Mouse (Mus musculus): ENCODE measurements at regions not wholly inside any gene's neighbourhood (a gene's known extent, or its start where the extent isn't known, plus 50 kb on each side); places are given as distances from the start of the nearest gene placed in this dataset.
A peak's percentile ranks its signal among the peaks of the same experiment; 100 is the strongest.

- 9% methylated on average over 16 of the region's 16 CpGs for WGBS
- Histone ChIP-seq H3K4me1 (ENCODE audit: control insufficient read depth, insufficient read depth, low read length) (no peaks in the 10 kb centered on the region), H3K4me3 (replicated peaks; ENCODE audit: extremely low read depth, low read depth, low read length) (no peak overlapping the region)
- TF ChIP-seq POLR2A (IDR thresholded peaks at IDR 0.05; ENCODE audit: borderline replicate concordance, extremely low read depth, low read depth, low read length) (no peak), CTCF (IDR thresholded peaks at IDR 0.05; ENCODE audit: insufficient read depth, low read length) (peak; percentile 89)
- DNase-seq: peak; percentile 63
Observed at GRCm38 (mm10) chr10:66814565-66815201, 281.2 kb upstream of the Jmjd1c start.

GRCm38 (mm10) chr10:66815951-66816350, 280.0 kb upstream of the Jmjd1c start:
- 65% methylated on average over 4 of the region's 4 CpGs for WGBS
- H3K4me1 ChIP-seq (ENCODE audit: control insufficient read depth, insufficient read depth, low read length): no peaks in the 10 kb centered on the region
- no peak for TF ChIP-seq CTCF (IDR thresholded peaks at IDR 0.05; ENCODE audit: insufficient read depth, low read length)
- no peak for DNase-seq
- no peak overlapping the region for H3K4me3 ChIP-seq (replicated peaks; ENCODE audit: extremely low read depth, low read depth, low read length)

GRCm38 (mm10) chr10:66816776-66817175, 279.1 kb upstream of the Jmjd1c start:
- WGBS: 85% methylated on average over 13 of the region's 13 CpGs
- no peak for TF ChIP-seq CTCF (IDR thresholded peaks at IDR 0.05; ENCODE audit: insufficient read depth, low read length)
- TF ChIP-seq POLR2A (IDR thresholded peaks at IDR 0.05; ENCODE audit: borderline replicate concordance, extremely low read depth, low read depth, low read length): no peak
- DNase-seq: no peak
- no peaks in the 10 kb centered on the region for H3K4me1 ChIP-seq (ENCODE audit: control insufficient read depth, insufficient read depth, low read length)
- H3K4me3 ChIP-seq (replicated peaks; ENCODE audit: extremely low read depth, low read depth, low read length): no peak overlapping the region

GRCm38 (mm10) chr10:66817876-66818275, 278.0 kb upstream of the Jmjd1c start:
- 66% methylated on average over 7 of the region's 7 CpGs for WGBS
- no peak for DNase-seq
- no peak for TF ChIP-seq CTCF (IDR thresholded peaks at IDR 0.05; ENCODE audit: insufficient read depth, low read length)
- Histone ChIP-seq H3K4me3 (replicated peaks; ENCODE audit: extremely low read depth, low read depth, low read length) (no peak overlapping the region), H3K4me1 (ENCODE audit: control insufficient read depth, insufficient read depth, low read length) (no peaks in the 10 kb centered on the region)

GRCm38 (mm10) chr10:66819517-66819916, 276.4 kb upstream of the Jmjd1c start:
- H3K4me1 ChIP-seq (ENCODE audit: control insufficient read depth, insufficient read depth, low read length): no peaks in the 10 kb centered on the region
- WGBS: 85% methylated on average over 8 of the region's 8 CpGs
- H3K4me3 ChIP-seq (replicated peaks; ENCODE audit: extremely low read depth, low read depth, low read length): no peak overlapping the region
- no peak for DNase-seq
- TF ChIP-seq POLR2A (IDR thresholded peaks at IDR 0.05; ENCODE audit: borderline replicate concordance, extremely low read depth, low read depth, low read length): no peak
- TF ChIP-seq CTCF (IDR thresholded peaks at IDR 0.05; ENCODE audit: insufficient read depth, low read length): no peak

GRCm38 (mm10) chr10:66825737-66826136, 270.2 kb upstream of the Jmjd1c start:
- no peak for TF ChIP-seq CTCF (IDR thresholded peaks at IDR 0.05; ENCODE audit: insufficient read depth, low read length)
- no peak for TF ChIP-seq POLR2A (IDR thresholded peaks at IDR 0.05; ENCODE audit: borderline replicate concordance, extremely low read depth, low read depth, low read length)
- Histone ChIP-seq H3K4me3 (replicated peaks; ENCODE audit: extremely low read depth, low read depth, low read length) (no peak overlapping the region), H3K4me1 (ENCODE audit: control insufficient read depth, insufficient read depth, low read length) (no peaks in the 10 kb centered on the region)
- WGBS: 85% methylated on average over 3 of the region's 3 CpGs
- DNase-seq: no peak

- no peak for DNase-seq
- Histone ChIP-seq H3K4me1 (ENCODE audit: control insufficient read depth, insufficient read depth, low read length) (no peaks in the 10 kb centered on the region), H3K4me3 (replicated peaks; ENCODE audit: extremely low read depth, low read depth, low read length) (no peak overlapping the region)
- 82% methylated on average over 3 of the region's 3 CpGs for WGBS
- TF ChIP-seq CTCF (IDR thresholded peaks at IDR 0.05; ENCODE audit: insufficient read depth, low read length): no peak
- TF ChIP-seq POLR2A (IDR thresholded peaks at IDR 0.05; ENCODE audit: borderline replicate concordance, extremely low read depth, low read depth, low read length): no peak
Observed at GRCm38 (mm10) chr10:66826327-66826726, 269.6 kb upstream of the Jmjd1c start.

GRCm38 (mm10) chr10:66834974-66835373, 261.0 kb upstream of the Jmjd1c start:
- Histone ChIP-seq H3K4me1 (ENCODE audit: control insufficient read depth, insufficient read depth, low read length) (no peaks in the 10 kb centered on the region), H3K4me3 (replicated peaks; ENCODE audit: extremely low read depth, low read depth, low read length) (no peak overlapping the region)
- 69% methylated on average over 4 of the region's 4 CpGs for WGBS
- no peak for TF ChIP-seq POLR2A (IDR thresholded peaks at IDR 0.05; ENCODE audit: borderline replicate concordance, extremely low read depth, low read depth, low read length)
- TF ChIP-seq CTCF (IDR thresholded peaks at IDR 0.05; ENCODE audit: insufficient read depth, low read length): no peak
- DNase-seq: no peak

GRCm38 (mm10) chr10:66839058-66839457, 256.9 kb upstream of the Jmjd1c start:
- TF ChIP-seq CTCF (IDR thresholded peaks at IDR 0.05; ENCODE audit: insufficient read depth, low read length) (no peak), POLR2A (IDR thresholded peaks at IDR 0.05; ENCODE audit: borderline replicate concordance, extremely low read depth, low read depth, low read length) (no peak)
- Histone ChIP-seq H3K4me1 (ENCODE audit: control insufficient read depth, insufficient read depth, low read length) (no peaks in the 10 kb centered on the region), H3K4me3 (replicated peaks; ENCODE audit: extremely low read depth, low read depth, low read length) (no peak overlapping the region)
- no peak for DNase-seq
- 39% methylated on average over 9 of the region's 9 CpGs for WGBS

- TF ChIP-seq POLR2A (IDR thresholded peaks at IDR 0.05; ENCODE audit: borderline replicate concordance, extremely low read depth, low read depth, low read length) (no peak), CTCF (IDR thresholded peaks at IDR 0.05; ENCODE audit: insufficient read depth, low read length) (no peak)
- Histone ChIP-seq H3K4me1 (ENCODE audit: control insufficient read depth, insufficient read depth, low read length) (no peaks in the 10 kb centered on the region), H3K4me3 (replicated peaks; ENCODE audit: extremely low read depth, low read depth, low read length) (no peak overlapping the region)
- no peak for DNase-seq
- WGBS: 52% methylated on average over 2 of the region's 2 CpGs
Observed at GRCm38 (mm10) chr10:66843258-66843657, 252.7 kb upstream of the Jmjd1c start.

All from lung, adult 2 months (tissue).